Mouse (Mus musculus) forebrain, embryonic 13.5 days (tissue): ENCODE measurements at regions not wholly inside any gene's neighbourhood (a gene's known extent, or its start where the extent isn't known, plus 50 kb on each side); places are given as distances from the start of the nearest gene placed in this dataset.

Source experiments
- ATAC-seq: fragments of 200-750 bp; cut with Nextera tagmentation; 2 replicates; pipeline ENCODE4 v1.8.0; 2017
- H3K27ac ChIP-seq: fragments of 300-500 bp; sonication (generic); 2 replicates; pipeline ENCODE4 v1.5.1; 2015; ENCODE audit warnings: inconsistent platforms, mild to moderate bottlenecking, moderate library complexity
- H3K27me3 ChIP-seq: fragments of 300-500 bp; sonication (generic); 2 replicates; pipeline ENCODE4 v1.6.1; 2015; ENCODE audit warnings: mild to moderate bottlenecking, inconsistent platforms
- H3K36me3 ChIP-seq: fragments of 300-500 bp; sonication (generic); 2 replicates; pipeline ENCODE4 v1.6.1; 2015; ENCODE audit warnings: mild to moderate bottlenecking, inconsistent platforms; ENCODE audit not compliant: poor library complexity, severe bottlenecking
- H3K4me1 ChIP-seq: fragments of 300-500 bp; sonication (generic); 2 replicates; pipeline ENCODE4 v1.6.1; 2015; ENCODE audit warnings: inconsistent platforms
- H3K4me2 ChIP-seq: fragments of 300-500 bp; sonication (generic); 2 replicates; pipeline ENCODE4 v1.6.1; 2015; ENCODE audit warnings: inconsistent platforms, mild to moderate bottlenecking, moderate library complexity
- H3K4me3 ChIP-seq: fragments of 300-500 bp; sonication (generic); 2 replicates; pipeline ENCODE4 v1.5.1; 2015; ENCODE audit warnings: mild to moderate bottlenecking, inconsistent platforms
- H3K9ac ChIP-seq: fragments of 300-500 bp; sonication (generic); 2 replicates; pipeline ENCODE4 v1.6.1; 2015; ENCODE audit warnings: mild to moderate bottlenecking, inconsistent platforms
- H3K9me3 ChIP-seq: fragments of 300-500 bp; sonication (generic); replicated peaks from 2 replicates; pipeline ENCODE4 v1.6.1; 2016; ENCODE audit warnings: inconsistent platforms
- whole genome bisulfite sequencing: fragments of 180-500 bp; shearing (Covaris S2); methylation state at CpG from one replicate; pipeline ENCODE4 v1.1.7; 2015; 5-methylcytosine and 5-hydroxymethylcytosine counted together

GRCm38 (mm10) chr4:114728235-114729000, 93.1 kb upstream of the Gm12830 start:
- no peak overlapping the region for H3K27ac ChIP-seq
- peak; percentile 94 for ATAC-seq
- no peaks in the 10 kb centered on the region for H3K36me3 ChIP-seq
- no peak overlapping the region for H3K9ac ChIP-seq
- peaks cover 11% of the 10 kb centered on the region for H3K4me1 ChIP-seq
- peaks cover 62% of the 10 kb centered on the region for H3K27me3 ChIP-seq
- no peaks in the 10 kb centered on the region for H3K9me3 ChIP-seq
- WGBS = 39% methylated on average over 11 of the region's 11 CpGs
- no peak overlapping the region for H3K4me3 ChIP-seq
- no peak overlapping the region for H3K4me2 ChIP-seq

GRCm38 (mm10) chr4:114733256-114734004, 88.1 kb upstream of the Gm12830 start:
- 93% methylated on average over 10 of the region's 10 CpGs for WGBS

GRCm38 (mm10) chr4:114738903-114739667, 82.4 kb upstream of the Gm12830 start:
- Histone ChIP-seq H3K9me3 (no peaks in the 10 kb centered on the region), H3K36me3 (no peaks in the 10 kb centered on the region)
- 74% methylated on average over 16 of the region's 16 CpGs for WGBS

More at GRCm38 (mm10) chr4:114733256-114734004, 88.1 kb upstream of the Gm12830 start:
- Histone ChIP-seq H3K27me3 (peaks cover 54% of the 10 kb centered on the region), H3K9ac (no peak overlapping the region), H3K4me1 (peaks cover 7% of the 10 kb centered on the region), H3K36me3 (no peaks in the 10 kb centered on the region), H3K9me3 (no peaks in the 10 kb centered on the region), H3K4me3 (no peak overlapping the region), H3K27ac (no peak overlapping the region), H3K4me2 (no peak overlapping the region)
- ATAC-seq = no peak

GRCm38 (mm10) chr4:114748131-114748530, 73.4 kb upstream of the Gm12830 start:
- 97% methylated on average over 2 of the region's 2 CpGs for WGBS
- no peak overlapping the region for H3K9ac ChIP-seq
- H3K27me3 ChIP-seq = no peaks in the 10 kb centered on the region
- no peak overlapping the region for H3K4me2 ChIP-seq
- H3K4me1 ChIP-seq = no peaks in the 10 kb centered on the region
- no peak overlapping the region for H3K4me3 ChIP-seq
- no peak overlapping the region for H3K27ac ChIP-seq
- H3K9me3 ChIP-seq = 0 out of 2 replicates have a peak, but pooled peaks cover 4% of the 10 kb centered on the region
- no peaks in the 10 kb centered on the region for H3K36me3 ChIP-seq
- ATAC-seq = no peak

More at GRCm38 (mm10) chr4:114738903-114739667, 82.4 kb upstream of the Gm12830 start:
- peaks cover 12% of the 10 kb centered on the region for H3K27me3 ChIP-seq
- ATAC-seq = no peak
- H3K27ac ChIP-seq = no peak overlapping the region
- H3K9ac ChIP-seq = no peak overlapping the region
- no peaks in the 10 kb centered on the region for H3K4me1 ChIP-seq
- no peak overlapping the region for H3K4me2 ChIP-seq
- no peak overlapping the region for H3K4me3 ChIP-seq

GRCm38 (mm10) chr4:114759837-114760236, 61.7 kb upstream of the Gm12830 start:
- no peak for ATAC-seq
- Histone ChIP-seq H3K9me3 (no peaks in the 10 kb centered on the region), H3K36me3 (no peaks in the 10 kb centered on the region), H3K27me3 (no peaks in the 10 kb centered on the region), H3K4me1 (no peaks in the 10 kb centered on the region), H3K9ac (no peak overlapping the region), H3K4me3 (no peak overlapping the region), H3K4me2 (no peak overlapping the region), H3K27ac (no peak overlapping the region)

- Histone ChIP-seq H3K9ac (no peak overlapping the region), H3K27ac (no peak overlapping the region), H3K4me2 (no peak overlapping the region), H3K4me3 (no peak overlapping the region), H3K27me3 (no peaks in the 10 kb centered on the region), H3K4me1 (no peaks in the 10 kb centered on the region), H3K9me3 (no peaks in the 10 kb centered on the region), H3K36me3 (no peaks in the 10 kb centered on the region)
- WGBS = 48% methylated on average over 22 of the region's 22 CpGs
- ATAC-seq = no peak
Observed at GRCm38 (mm10) chr4:114766643-114767393, 54.7 kb upstream of the Gm12830 start.
